Mouse (Mus musculus): Measurements from ENCODE around the gene Il18r1.

The Il18r1 gene

DNA sequence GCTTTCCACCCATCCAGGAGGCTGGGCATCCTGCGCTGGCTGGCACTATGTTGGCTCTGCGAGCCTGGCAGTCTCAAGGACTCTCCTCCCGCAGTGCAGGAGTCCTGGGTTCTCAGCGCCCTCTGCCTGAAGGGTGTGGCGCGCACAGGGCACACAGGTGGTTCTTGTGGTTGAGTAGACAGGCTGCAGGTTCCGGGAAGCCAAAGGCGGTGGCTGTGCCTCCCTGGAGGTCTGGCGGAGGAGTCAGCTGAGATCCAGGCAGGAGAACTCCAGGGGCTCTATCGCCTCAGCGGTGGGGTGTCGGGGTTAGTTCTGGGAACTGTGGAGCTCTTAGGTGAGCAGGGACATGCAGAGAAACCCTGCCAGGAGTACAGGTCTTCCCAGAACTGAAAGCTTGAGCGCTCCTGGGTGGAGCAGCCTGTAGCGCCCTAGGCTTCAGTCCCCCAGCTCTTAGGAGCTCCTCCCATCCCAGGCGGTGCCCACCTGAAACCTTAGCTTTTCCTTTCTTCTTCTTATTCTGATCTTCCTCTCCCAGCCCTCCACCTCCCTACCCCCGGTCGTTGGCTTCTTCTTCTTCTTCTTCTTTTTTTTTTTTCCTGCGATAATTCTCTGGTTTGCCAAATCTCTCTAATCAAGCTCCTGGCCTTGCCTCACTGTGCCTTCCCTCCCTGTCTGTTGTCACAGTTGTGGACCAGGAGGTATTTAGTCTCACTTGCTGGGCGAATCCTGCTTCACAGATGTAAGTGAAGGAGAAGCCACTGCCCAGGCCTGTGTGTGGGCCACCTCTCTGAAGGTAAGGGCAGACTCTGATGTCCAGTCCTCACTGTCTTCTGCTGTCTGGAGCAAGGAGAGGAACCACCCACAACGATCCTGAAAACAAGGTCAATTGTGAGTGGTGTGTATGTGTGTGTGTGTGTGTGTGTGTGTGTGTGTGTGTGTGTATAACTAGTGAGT lies at the start of gene Il18r1:
Il18r1 (plus strand) TSS at position 76 of the 954 bp plus-strand sequence.
- peak; percentile 38 to 46 for DNase-seq

DNA sequence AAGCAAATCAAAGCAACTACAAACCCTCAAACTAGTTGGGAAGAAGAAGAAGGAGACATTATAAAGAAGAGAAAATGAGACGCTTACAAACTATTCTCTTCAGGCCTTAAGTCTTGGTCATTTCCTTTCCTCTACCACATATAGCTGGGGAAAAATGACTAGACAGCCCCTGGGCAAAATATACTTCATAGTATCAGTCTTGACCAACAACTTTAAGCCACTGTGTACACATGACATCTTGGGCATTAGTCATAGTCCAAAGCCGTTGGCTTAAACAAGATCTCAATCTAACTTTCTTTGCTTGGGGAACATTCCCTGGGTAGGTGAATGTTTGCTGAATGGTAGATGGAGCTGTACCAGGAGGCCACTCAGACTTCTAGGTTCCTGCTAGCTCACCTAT lies 48.3 kb upstream of the Il18r1 start:
- no peak for DNase-seq

DNA sequence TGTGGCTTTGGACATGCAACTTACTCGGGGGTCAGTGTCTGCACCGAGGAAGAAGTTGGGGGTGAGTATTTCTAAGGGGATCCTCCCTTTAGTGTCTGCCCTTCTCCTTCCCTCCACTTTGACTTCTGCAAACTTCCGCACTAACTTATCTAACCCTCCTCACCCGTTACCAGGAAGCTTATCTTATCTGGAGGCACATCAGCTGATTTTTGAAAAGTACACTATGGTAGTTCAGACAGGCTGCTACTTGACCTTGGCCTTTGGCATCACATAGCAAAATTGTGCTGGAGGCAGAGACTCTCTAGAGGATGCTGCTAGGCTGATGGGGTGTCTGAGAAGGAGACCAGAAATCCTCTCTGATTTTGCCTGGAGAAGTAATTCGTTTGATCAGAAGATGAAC lies 46.8 kb upstream of the Il18r1 start:
- no peak for DNase-seq

DNA sequence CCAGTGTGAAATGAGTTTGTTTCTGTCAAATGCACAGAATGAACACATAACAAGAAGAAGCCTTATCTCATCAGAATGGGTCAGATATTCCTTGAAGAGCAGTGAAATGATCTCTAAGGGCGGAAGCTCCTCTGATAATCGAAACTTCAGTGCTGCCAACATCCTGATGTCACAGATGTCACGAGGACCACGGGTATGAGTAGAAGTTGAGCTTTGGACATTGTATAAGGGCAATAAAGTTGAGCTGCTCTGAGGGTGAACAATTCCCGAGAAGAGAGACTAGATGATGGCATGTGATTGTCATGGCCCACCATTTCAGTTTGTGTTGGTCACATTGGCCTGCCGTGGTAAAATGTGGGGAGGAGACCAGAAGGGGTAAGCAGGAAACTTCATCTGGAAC lies 41.5 kb upstream of the Il18r1 start:
- DNase-seq, result no peak

DNA sequence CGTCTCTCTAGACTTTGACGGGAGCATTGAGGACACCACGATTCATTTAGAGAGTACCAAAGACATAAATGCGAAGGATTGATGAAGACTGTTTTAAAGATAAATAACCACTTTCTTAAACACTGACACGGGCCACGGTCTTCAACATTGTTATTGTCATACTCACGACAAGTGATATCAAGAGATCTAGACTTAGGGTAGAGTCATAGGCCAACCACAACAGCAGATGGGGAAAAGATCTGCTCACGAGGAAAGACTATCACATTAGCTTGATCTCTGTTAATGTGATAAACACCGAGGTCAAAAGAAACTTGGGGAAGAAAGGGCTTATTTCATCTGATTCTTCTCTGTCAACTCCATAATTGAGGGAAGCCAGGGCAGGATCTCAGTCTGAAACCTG lies 38.1 kb upstream of the Il18r1 start:
- DNase-seq, result no peak

DNA sequence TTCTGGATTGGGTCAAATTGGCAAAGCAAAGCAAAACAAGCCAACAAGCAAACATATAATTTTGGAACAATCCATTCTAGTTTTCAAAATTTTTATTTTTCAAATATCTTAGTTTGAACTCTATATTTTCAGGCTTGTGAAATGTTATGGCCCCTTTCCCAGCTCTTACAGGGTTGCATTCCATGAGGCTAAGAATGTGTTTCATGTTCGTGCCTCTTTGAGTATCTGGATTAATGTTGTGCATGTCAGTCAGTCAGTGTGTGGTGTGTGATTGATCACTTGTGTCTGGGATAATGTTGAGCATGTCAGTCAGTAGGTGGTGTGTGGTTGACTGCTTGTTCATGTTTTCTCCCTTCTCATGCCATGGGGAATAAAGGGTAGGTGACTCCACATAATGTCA lies 37.5 kb upstream of the Il18r1 start:
- DNase-seq, result no peak

DNA sequence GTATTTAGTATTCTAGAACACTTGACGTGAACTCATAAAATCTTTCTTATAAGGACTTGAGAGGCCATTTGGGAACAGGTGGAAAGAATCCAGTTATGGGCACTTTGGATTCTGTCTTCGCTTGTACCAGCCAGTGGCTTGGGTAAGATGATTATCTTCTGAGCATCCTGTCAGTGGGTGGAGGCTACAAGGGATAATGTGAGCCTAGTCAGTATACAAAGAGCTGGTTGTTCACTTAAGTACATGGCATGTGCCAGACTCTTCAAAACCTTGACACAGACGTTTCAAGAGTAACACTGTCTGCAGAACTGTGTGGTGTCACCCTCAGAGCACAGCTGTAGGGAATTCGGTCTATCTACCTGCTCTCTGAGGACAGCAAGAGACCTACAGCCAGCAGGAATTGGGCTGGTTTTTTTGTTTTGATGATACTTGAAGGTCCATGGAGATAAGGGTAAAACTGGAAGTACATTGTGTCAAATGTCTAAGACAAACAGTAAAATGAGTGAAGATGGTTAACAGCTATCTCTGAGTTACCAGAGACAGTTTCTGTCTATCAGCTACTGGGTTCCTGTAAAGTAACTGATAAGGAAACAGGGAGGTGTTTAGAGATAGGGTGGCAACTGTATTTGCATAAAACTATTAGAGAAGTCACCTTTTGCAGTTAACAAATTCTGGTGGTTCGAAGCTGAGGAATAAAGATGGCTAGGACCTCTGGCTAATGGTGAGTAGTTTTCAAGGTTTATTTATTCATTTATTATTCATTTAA lies 36.3 kb upstream of the Il18r1 start, which contains the start of gene Il1rl1:
Il1rl1 (plus strand) TSS at position 661 of the 766 bp plus-strand sequence.
- DNase-seq, result no peak

DNA sequence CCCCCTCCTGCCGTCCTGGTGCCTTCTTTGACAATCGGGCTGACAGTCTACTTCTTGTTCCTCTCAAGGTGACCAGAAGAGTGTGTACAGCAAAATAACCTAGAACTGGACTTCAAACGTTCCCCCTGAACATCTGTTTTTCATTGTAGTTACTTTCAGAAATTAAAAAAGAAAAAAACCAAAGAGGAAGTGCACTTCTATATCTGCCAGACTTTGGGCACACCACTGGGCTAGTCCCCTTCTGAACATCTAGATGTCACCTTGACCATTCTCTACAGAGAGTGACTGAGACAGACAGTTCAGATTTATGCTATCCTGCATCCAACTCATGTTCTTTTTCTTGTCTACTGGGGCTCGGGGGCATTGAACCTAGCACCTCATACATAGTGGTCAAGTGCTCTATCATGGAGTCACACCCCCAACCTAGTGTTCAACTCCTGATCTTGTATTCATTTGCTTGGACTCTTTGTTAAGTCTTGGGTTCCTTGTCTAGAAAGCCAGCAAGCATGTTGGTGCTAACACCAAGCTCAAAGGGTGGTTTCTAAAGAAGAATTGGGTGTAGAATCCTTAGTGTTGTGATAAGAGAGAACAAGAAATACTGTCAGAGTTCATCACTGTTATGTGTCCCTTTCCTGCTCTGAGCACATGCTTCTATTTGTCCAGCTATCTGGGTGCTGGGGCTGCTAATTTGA lies 35.1 kb upstream of the Il18r1 start:
- no peak for DNase-seq

DNA sequence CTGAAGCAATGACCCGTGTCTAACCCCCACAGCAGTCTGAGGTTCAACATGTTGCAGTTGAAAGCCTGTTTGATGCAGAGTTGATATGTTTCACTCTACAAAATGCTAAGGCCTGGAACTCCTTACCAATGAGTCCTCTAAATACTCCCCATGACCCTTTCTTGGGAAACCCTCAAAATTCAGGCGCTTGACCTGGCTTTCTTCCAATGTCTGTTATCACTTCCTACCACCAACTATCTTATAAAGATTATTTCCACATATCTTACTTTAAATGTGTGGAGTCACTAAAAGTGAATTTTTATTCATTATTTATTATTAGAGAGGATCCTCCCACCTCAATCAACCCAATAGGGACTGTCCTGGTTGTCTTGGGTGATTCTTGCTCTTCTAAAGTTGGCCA lies 33.2 kb upstream of the Il18r1 start:
- DNase-seq, result no peak

DNA sequence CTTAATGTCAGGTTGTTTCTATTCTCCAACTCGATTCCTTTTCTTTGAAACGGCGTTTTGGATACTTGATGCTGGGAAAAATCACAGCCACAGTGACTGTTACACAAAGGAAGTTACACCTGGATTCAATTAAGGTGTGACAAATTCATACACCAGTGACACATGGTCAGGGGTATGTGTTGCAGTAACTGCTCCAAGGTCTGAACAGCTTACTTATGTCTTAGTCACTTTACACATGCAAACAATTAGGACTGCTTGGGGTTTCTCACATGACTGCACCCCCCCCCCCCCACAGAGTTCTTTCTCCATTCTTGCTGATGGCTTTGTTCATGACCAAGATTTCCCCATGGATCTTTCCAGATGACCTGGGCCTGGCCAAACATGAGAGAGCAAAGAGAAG lies 29.4 kb upstream of the Il18r1 start:
- no peak for DNase-seq

DNA sequence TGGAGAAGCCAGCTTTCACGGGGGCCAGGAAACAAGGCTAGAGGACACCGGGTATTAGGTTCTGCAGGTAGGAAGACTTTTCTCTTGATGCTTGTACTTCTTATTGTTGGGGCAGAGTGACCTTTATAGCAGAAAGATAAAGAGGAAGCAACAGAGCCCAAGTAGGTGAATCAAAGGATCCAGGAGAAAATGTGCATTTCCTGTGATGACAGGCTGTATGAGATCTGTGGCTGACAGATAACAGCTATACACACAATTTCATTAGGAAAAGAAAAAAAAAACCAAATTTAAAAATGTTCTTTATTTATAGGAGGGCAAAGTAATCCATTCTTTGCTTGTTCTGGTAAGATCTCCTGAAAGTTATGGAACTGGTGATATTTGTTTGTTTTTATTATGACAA lies 28.0 kb upstream of the Il18r1 start:
- DNase-seq, result no peak

DNA sequence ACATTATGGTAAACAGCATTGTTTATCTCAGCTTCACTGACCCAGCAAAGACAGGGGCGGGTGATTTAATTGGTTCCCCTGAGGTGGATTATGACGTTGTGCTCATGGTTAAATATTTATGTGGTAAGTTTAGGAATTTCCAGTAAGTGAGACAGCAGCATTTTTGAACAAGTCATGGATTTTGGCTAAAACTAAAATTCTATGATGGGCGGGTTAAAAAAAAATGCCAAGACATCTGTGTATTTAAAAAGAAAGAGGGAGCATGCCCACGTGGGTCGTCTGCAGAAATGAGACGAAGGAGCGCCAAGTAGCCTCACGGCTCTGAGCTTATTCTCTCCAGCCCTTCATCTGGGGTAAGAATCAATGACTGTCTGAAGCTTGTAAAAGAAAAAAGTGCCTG lies 25.8 kb upstream of the Il18r1 start:
- no peak for DNase-seq

DNA sequence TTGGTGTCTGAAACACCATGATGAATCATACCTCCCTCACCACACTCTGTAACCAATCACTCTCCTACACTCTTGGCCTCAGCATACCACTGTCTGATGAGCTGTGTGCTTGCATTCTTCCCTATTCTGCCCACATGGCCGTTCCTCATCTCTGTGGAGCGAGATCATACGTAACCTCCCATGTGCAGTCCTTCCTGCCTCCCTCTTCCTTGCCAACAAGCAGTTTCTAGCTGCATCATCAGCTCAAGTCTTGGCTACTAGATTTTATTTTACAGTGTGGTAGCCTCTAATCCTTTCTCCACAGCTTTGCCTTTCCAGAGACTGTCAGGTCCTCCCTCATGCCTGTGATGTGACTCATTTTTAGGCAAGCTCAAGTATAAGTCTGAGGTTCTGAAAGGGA lies 20.6 kb upstream of the Il18r1 start:
- no peak for DNase-seq

DNA sequence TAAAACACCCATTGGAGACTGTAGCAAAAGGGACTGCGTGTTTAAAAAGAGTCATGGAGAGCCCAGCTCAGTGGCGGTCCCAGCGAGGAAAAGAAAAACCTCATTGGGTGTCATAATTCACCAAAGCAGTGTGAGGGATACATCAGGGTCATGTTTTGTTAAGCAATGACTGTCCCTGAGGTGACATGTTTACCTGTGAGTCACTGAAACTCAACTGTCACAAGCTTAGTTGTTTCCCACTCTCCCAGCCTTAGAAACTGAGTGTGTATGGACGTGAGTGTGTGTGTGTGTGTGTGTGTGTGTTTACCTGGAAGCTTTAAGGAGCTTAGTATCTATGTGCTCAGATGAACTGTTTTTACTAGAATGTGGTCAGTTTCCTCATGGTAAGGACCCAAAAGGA lies 2.0 kb downstream of the Il18r1 start:
- no peak for DNase-seq

DNA sequence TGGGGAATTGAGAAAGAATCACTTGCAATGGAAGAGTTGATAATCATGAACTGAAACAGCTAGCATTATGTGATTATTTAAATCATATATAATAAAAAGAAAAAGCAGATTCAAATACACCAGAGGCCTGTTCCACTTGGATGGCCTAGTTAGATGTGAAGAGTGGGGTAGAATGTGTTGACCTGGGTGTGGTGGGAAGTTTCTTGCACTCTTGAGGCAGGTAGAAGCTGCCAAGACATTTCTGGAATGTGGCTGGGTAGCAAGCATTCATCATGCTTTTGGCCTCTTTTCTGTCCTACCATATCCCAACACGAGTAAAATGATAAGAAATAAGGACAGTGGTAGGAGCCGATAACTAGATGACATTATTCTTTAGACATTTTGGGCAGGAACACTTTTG lies 3.5 kb downstream of the Il18r1 start:
- DNase-seq, result no peak

DNA sequence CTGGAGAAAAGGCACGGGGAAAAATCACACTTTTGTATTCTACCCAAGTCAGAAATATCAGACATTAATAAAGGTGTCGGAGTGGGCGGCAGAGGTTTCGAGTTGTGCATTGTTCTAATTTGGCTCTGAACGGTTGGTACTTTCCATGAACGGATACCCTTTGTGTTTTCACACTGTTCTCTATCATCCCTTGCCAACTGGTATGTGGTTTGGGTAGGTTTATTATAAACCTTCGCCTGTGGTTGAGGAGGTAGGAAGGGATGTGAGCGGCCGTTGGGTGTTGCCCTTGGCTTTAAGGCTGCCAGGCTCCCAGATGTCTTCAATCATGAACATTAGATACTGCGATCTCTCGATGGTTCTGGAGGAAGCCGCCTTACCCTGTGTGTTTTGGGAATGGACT lies 4.5 kb downstream of the Il18r1 start:
- DNase-seq, result no peak

DNA sequence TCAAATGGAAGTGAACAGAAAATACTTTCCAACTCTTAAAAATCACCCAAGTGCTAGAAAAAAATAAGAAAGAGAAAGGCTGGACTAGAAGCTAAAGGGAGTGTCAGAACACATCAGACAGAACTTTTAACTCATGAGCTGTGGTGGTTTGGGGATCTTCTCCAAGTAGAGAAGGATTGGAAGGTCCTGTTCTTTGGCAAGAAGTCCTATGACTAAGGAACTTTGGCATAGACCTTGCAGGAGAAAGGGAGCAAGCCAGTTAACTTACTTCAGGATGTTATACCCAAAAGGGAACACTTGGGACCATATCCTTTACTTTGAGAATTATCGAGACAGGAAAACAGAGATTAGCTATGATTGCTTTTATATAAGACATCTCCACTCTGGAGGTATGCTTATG lies 7.0 kb downstream of the Il18r1 start:
- DNase-seq, result no peak

DNA sequence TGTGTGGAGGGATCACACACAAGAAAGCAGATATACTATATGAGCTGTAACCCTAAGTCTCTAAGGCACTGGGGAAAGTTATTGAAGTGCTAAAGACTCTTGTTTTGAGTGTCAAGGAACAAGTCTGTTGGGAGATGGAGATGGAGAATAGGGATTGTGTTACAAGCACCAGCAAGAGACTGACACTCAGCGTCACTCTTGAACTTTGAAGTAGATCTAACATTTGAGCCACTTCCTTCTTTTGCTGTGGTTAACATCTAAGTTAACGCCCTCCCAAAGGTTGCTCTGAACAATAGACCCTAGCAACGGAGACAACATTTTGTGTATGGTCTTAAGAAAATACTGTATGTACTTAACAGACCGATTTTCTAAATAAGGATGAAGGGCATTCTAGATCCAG lies 8.3 kb downstream of the Il18r1 start:
- peak in 1 of 2 experiments; percentile 23 for DNase-seq

DNA sequence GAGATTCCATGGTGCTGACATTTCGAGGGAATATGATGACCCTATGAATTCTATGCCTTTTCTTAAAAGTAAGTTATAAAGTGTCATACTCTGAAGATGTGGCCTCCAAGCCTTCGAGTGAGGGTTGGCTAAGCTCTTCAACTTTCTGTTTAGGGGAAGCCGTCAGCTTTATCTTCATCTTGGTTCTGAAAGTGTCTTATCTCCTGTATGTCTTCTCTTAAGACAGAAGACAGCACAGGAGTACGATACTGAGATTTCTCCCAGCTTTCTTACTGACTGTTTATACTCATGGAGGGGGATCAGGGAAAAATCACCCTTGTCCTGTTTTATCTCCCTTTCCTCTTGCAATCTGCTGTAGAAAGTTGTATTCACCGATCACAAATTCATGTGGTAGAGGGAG lies 9.0 kb downstream of the Il18r1 start:
- DNase-seq, result no peak

DNA sequence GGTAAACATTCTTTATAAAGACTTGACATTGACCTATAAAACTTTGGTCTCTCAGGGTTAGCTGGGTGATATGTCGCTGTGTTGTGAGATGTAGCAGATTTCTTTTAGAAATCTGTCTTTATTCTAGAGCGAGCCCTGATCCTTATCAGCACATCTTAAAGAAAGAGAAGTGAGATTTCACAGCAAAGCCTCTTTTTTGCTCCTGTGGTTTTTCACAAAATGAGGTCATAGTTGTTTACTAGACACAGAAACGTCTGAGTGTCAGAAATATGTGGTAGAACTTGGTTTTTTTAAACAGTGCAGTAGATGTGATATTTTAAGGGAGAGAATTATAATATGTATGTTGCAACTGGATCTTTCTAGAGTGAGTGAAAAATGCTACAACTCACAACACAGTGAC lies 10.3 kb downstream of the Il18r1 start:
- no peak for DNase-seq

DNA sequence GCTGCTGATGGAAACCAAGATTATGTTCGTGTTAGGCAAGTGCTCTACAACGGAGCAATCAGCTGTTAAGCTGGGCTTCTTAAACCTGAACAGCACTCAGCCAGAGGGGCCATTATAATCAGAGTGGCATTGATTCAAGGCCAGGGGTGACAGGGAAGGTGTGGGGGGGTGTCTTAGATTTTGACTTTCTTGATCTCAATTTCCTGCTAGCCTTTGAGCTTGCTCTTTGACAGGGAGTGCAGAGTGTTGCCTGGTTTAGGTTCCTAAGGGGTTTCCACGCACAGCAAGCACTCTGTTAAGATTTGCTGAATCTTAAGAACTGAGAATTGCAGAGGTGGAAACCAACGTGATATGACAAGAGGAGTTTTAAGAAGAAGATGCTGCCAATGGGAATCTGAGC lies 11.4 kb downstream of the Il18r1 start:
- no peak for DNase-seq

DNA sequence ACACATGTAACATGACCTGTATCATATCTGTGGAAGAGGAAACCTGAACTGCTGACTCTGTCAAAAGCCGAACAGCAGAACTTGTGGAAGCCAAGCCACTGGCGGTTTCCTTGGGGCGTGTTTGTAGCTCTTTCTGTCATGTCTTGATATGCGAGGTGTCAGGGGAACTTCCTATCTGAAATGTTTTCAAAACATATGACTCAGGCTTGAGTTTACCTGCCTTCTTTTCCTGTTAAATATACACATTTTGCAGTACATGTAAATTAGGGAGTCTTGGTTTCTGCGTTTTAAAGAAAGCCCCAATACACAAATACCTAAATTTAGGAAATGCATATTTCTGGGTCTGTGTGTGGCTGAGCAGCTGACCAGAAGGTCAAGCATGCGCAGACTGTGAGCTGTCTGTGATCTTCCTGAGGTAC lies 14.2 kb downstream of the Il18r1 start:
- peak; percentile 32 to 40 for DNase-seq

DNA sequence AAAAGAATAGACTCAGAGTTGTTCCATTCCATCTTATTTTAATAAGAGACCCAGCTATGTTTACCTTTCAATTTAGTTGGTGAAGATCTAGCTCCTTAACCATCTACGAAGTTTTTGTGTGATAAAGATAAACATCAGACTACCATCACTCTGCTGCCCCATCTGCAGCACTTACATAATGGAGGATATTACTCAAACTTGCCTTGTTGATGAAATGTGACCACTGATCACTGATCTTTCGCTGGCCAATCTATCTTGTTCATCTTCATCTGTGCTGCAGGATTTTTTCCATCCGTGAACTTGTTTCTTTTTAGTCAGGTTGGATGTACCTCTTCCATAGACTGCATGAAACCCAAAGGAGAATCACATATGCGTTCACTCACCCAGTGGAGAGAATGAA lies 29.2 kb downstream of the Il18r1 start:
- no peak for DNase-seq

DNA sequence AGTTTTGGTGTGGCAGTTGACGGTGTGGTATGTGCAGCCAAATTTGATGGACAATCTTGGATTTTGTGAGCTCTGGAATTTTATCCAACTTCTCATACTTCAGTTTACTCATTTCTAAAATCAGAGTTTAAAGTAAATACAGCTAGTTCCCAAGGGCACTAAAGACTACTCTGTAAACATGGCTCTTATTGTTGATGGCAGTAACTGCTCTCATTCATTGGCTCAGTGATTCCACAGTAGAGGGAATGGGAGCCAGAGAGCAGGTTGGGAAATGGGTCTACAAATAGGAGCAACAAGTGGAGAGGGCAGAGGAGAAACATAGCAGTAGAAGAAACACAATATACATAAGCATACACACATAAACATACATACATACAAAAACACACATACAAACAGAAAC lies 34.4 kb downstream of the Il18r1 start:
- no peak for DNase-seq
